ENCODE assay signal across 11 mouse cellular contexts in the genomic region with DNA sequence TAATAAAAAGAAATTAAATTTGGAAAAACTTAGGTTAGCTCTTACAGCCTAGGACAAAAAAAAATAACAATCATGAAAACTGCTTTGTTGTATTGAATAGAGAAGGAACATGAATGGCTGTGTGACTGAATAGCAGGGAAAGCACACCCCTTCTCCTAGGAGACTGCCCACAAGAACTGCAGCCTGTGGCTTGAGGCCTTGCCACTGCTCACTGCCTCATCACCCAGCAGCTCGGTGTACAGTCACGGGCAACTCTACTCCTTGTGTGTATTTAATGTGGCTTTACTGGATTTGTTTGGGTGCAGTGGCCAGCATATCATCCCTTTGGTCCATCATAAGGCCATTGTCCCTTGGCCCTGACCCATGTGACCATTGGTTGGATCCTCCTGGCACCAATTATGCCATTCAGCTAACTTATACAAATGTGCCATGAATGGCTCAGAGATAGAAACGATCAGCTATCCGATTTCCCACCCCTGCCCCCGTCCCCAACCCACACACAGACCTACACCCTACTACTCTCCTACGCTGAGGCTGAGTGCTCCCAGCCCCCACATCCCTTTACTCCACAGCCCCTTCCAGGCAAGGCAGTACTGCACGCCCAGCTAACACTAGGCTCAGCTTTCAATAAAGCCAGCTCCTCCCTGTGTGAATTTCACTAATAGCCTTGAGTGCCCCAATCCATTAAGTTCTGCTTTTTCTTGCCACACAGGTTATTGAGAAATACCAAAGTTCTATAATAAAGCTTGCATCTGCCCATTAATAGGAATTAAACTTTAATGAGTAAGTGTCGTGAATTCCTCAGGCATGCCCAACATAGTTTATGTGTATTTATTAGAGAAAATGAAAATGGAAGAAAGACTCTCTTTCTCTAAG.
DNase-seq lines count a peak whose midpoint lies in the region; ATAC-seq lines count a peak whose summit lies in the region.
"Had no signal": no experiment of that assay in that cellular context is flagged by ENCODE, and none has a peak within 500 bp of the region (broad histone marks: within the 10 kb centered on the region; RNA-seq: fewer than 3 reads in every experiment).

No protein-coding gene starts in this region.

- H3K27me3 ChIP-seq in hindbrain, embryonic 10.5 days (ENCODE audit: insufficient read depth, poor library complexity, severe bottlenecking) = no peaks in the 10 kb centered on the region
- no peaks in the 10 kb centered on the region for H3K27me3 ChIP-seq in hindbrain, embryonic 11.5 days (ENCODE audit: control insufficient read depth, insufficient read depth, low read length)
- H3K27me3 ChIP-seq in embryonic facial prominence, embryonic 11.5 days (ENCODE audit: control insufficient read depth, insufficient read depth, low read length) = no peaks in the 10 kb centered on the region
- H3K27me3 ChIP-seq in hindbrain, embryonic 13.5 days = no peaks in the 10 kb centered on the region
- H3K27me3 ChIP-seq in midbrain, embryonic 13.5 days = no peaks in the 10 kb centered on the region
- H3K27me3 ChIP-seq: liver, embryonic 13.5 days had no signal

- no peak overlapping the region for H3K4me3 ChIP-seq in hindbrain, embryonic 10.5 days
- no peak overlapping the region for H3K4me3 ChIP-seq in hindbrain, embryonic 11.5 days (ENCODE audit: low read depth, low read length)
- H3K4me3 ChIP-seq in embryonic facial prominence, embryonic 11.5 days (ENCODE audit: low read depth, low read length) = no peak overlapping the region
- no peak overlapping the region for H3K4me3 ChIP-seq in hindbrain, embryonic 13.5 days
- no peak overlapping the region for H3K4me3 ChIP-seq in midbrain, embryonic 13.5 days (replicated peaks)
- H3K4me3 ChIP-seq: liver, embryonic 13.5 days had no signal

- ATAC-seq in hindbrain, embryonic 11.5 days (ENCODE audit: low FRiP score) = no peak
- peak; percentile 86; the same call in 1 of the 2 replicates for ATAC-seq in embryonic facial prominence, embryonic 11.5 days (replicated peaks; ENCODE audit: insufficient number of reproducible peaks, low FRiP score, low TSS enrichment, low read depth)
- ATAC-seq in hindbrain, embryonic 13.5 days (ENCODE audit: low FRiP score) = peak; percentile 88
- peak; percentile 84 for ATAC-seq in midbrain, embryonic 13.5 days

- no peak overlapping the region for H3K4me2 ChIP-seq in hindbrain, embryonic 11.5 days (replicated peaks; ENCODE audit: low read depth, low read length)
- H3K4me2 ChIP-seq in embryonic facial prominence, embryonic 11.5 days (ENCODE audit: low read depth, low read length) = no peak overlapping the region
- no peak overlapping the region for H3K4me2 ChIP-seq in hindbrain, embryonic 13.5 days
- no peak overlapping the region for H3K4me2 ChIP-seq in midbrain, embryonic 13.5 days (replicated peaks)
- H3K4me2 ChIP-seq: liver, embryonic 13.5 days had no signal

- H3K27ac ChIP-seq in hindbrain, embryonic 10.5 days = peak overlapping the region; percentile 65
- no peak overlapping the region for H3K27ac ChIP-seq in hindbrain, embryonic 11.5 days (ENCODE audit: low read depth, low read length)
- H3K27ac ChIP-seq in embryonic facial prominence, embryonic 11.5 days (replicated peaks; ENCODE audit: low read depth, low read length) = no peak overlapping the region
- peak overlapping the region; percentile 79 for H3K27ac ChIP-seq in hindbrain, embryonic 13.5 days
- H3K27ac ChIP-seq in midbrain, embryonic 13.5 days = peak overlapping the region; percentile 45; the same call in 1 of the 2 replicates
- H3K27ac ChIP-seq: liver, embryonic 13.5 days had no signal

- no peaks in the 10 kb centered on the region for H3K9me3 ChIP-seq in hindbrain, embryonic 10.5 days
- no peaks in the 10 kb centered on the region for H3K9me3 ChIP-seq in hindbrain, embryonic 11.5 days (ENCODE audit: control insufficient read depth, low read length)
- H3K9me3 ChIP-seq in embryonic facial prominence, embryonic 11.5 days (replicated peaks; ENCODE audit: control insufficient read depth, low read length) = no peaks in the 10 kb centered on the region
- H3K9me3 ChIP-seq in hindbrain, embryonic 13.5 days = no peaks in the 10 kb centered on the region
- H3K9me3 ChIP-seq in midbrain, embryonic 13.5 days = no peaks in the 10 kb centered on the region
- H3K9me3 ChIP-seq: liver, embryonic 13.5 days had no signal

- intact Hi-C loops in heart, postnatal 10 days (cut with DNase I) = no loop called here

- no peak for DNase-seq in hindbrain, embryonic 10.5 days (ENCODE audit: low spot score)
- no peak for DNase-seq in hindbrain, embryonic 11.5 days (ENCODE audit: low spot score)
- DNase-seq in embryonic facial prominence, embryonic 11.5 days (ENCODE audit: low spot score) = peak; percentile 22
- no peak for DNase-seq in heart, postnatal 10 days
- DNase-seq in right cerebral cortex, postnatal 4 days = no peak
- no peak for DNase-seq in retina, postnatal 1 day
- DNase-seq: gastrocnemius, postnatal 36 days; kidney, postnatal 25 days; liver, embryonic 13.5 days had no signal

- H3K4me1 ChIP-seq in hindbrain, embryonic 10.5 days (replicated peaks) = peaks cover 35% of the 10 kb centered on the region
- peaks cover 4% of the 10 kb centered on the region; the same call in 1 of the 2 replicates for H3K4me1 ChIP-seq in hindbrain, embryonic 11.5 days (replicated peaks; ENCODE audit: control insufficient read depth, insufficient read depth, low read length)
- no peaks in the 10 kb centered on the region for H3K4me1 ChIP-seq in embryonic facial prominence, embryonic 11.5 days (ENCODE audit: control insufficient read depth, insufficient read depth, low read length)
- H3K4me1 ChIP-seq in hindbrain, embryonic 13.5 days (replicated peaks) = peaks cover 51% of the 10 kb centered on the region
- peaks cover 30% of the 10 kb centered on the region for H3K4me1 ChIP-seq in midbrain, embryonic 13.5 days (replicated peaks)

- no peak overlapping the region for H3K9ac ChIP-seq in hindbrain, embryonic 11.5 days (ENCODE audit: low read depth, low read length)
- no peak overlapping the region for H3K9ac ChIP-seq in embryonic facial prominence, embryonic 11.5 days (replicated peaks; ENCODE audit: low read length)
- H3K9ac ChIP-seq in hindbrain, embryonic 13.5 days = 0 out of 2 replicates have a peak overlapping the region, but pooled peaks have one; percentile 8
- no peak overlapping the region for H3K9ac ChIP-seq in midbrain, embryonic 13.5 days (replicated peaks)
- H3K9ac ChIP-seq: liver, embryonic 13.5 days had no signal

- WGBS in hindbrain, embryonic 10.5 days = 48% methylated on average over 8 of the region's 8 CpGs
- 36% methylated on average over 8 of the region's 8 CpGs for WGBS in hindbrain, embryonic 11.5 days
- whole genome bisulfite sequencing in embryonic facial prominence, embryonic 11.5 days = 55% methylated on average over 8 of the region's 8 CpGs
- WGBS in hindbrain, embryonic 13.5 days = 23% methylated on average over 8 of the region's 8 CpGs
- 40% methylated on average over 8 of the region's 8 CpGs for WGBS in midbrain, embryonic 13.5 days

- H3K36me3 ChIP-seq in hindbrain, embryonic 10.5 days = no peaks in the 10 kb centered on the region
- no peaks in the 10 kb centered on the region for H3K36me3 ChIP-seq in hindbrain, embryonic 11.5 days (ENCODE audit: control insufficient read depth, insufficient read depth, low read length)
- no peaks in the 10 kb centered on the region for H3K36me3 ChIP-seq in embryonic facial prominence, embryonic 11.5 days (replicated peaks; ENCODE audit: control insufficient read depth, insufficient read depth, low read depth, low read length)
- H3K36me3 ChIP-seq in hindbrain, embryonic 13.5 days = no peaks in the 10 kb centered on the region; the same call in 1 of the 2 replicates
- H3K36me3 ChIP-seq in midbrain, embryonic 13.5 days = no peaks in the 10 kb centered on the region
- H3K36me3 ChIP-seq: liver, embryonic 13.5 days had no signal

Comparison
In these comparisons a context has a peak if more than half of its experiments do, and no peak if none do; other contexts are left out.
1. H3K27ac ChIP-seq: peak in hindbrain, embryonic 10.5 days (single experiment), hindbrain, embryonic 13.5 days (single experiment) and midbrain, embryonic 13.5 days (single experiment); none in hindbrain, embryonic 11.5 days (single experiment) and embryonic facial prominence, embryonic 11.5 days (single experiment).